Mouse (Mus musculus): ENCODE data around the gene Asic3. TPM values are rescaled to one million over a fixed set of nuclear protein-coding genes. Genes with fewer than 3 reads are reported as not detected.
A peak's percentile ranks its signal among the peaks of the same experiment; 100 is the strongest.
"Not testable (repeated sequence)": the region's sequence is repeated elsewhere in the genome, so short reads cannot be mapped to it uniquely, and the experiment has no call there.

The Asic3 gene
- polyA plus RNA-seq, 1 experiment from 2014 or later, result not detected

DNA sequence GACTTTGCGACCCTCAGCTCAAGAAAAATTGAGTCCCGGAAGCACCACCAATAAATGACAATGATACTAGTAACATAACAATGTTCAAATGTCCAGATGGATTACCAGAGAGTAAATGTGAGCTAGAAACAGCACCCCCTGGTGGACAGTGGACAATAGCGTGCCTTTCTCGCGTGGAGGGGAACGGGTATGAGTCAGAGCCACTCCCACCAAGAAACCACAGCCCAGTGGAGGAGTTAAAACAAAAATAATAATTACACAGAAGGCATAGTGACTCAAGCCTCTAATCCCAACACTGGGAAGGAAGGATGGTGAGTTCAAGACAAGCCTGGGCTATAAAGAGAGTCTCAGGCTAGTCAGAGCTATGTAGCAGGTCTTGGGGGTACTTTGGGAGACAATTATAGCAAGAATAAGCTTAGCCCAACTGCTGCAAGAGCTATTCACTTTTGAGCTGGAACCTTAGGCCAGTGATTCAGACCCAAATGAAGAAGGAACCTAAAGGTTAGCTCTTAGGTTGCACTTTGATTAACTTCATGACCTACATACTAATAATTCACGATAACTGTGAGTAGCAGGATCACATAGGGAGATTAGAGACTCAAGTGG, 19.7 kb upstream of the Asic3 start, which contains the start of gene Abcb8:
Gene Abcb8, plus strand, starts transcription at position 272 of the 606 bp plus-strand sequence.
- 22% methylated on average over 7 of the region's 7 CpGs for WGBS
- Histone ChIP-seq H3K4me3 (ENCODE audit: low read depth, low read length) (peak within 1 kb of the TSS; percentile 54), H3K36me3 (ENCODE audit: control insufficient read depth, insufficient read depth, low read length) (no peaks in the 10 kb centered on the region), H3K4me2 (ENCODE audit: low read length) (peak within 1 kb of the TSS; percentile 59), H3K9me3 (replicated peaks; ENCODE audit: control insufficient read depth, low read length, poor library complexity, severe bottlenecking) (no peaks in the 10 kb centered on the region), H3K9ac (ENCODE audit: low read depth, low read length) (peak within 1 kb of the TSS; percentile 73), H3K4me1 (ENCODE audit: control insufficient read depth, insufficient read depth, low read length) (peaks cover 5% of the 10 kb centered on the region; the same call in 1 of the 2 replicates), H3K27ac (ENCODE audit: low read length) (peak within 1 kb of the TSS; percentile 90), H3K27me3 (ENCODE audit: control insufficient read depth, insufficient read depth, low read depth, low read length) (peaks cover 11% of the 10 kb centered on the region)
- no peak for ATAC-seq

DNA sequence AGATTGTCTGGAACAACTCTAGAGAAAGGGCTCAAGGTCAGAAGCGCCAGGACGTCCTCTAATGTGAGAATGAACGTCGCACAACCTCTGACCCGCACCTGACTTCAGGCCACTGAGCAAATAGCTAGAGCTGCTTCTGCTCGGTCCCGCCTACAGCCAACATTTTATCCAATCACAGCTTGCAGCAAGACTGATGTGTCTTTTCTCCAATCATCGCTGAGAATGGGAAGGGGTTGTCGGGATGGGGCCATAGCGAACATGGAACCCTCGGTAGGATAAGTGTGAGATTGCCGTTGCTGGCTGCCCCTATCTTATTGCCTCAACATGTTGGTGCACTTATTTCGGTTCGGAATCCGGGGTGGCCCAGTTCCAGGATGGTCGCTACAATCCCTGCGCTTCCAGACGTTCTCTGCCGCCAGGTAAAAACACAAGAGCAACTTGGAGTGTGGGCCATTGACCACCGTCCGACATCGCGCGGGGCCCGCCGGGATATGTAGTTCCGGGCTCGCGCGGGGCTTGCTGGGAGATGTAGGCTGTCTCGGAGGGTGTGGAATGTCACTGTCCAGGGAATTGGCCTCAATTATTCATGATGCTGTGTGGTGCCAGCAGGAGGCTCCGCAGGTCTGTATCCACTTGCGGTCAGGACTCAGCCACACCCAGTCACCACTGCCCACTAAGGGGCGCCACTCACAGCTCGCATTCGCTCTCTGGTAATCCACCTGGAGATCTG, 18.9 kb upstream of the Asic3 start:
- Histone ChIP-seq H3K27me3 (ENCODE audit: control insufficient read depth, insufficient read depth, low read depth, low read length) (peaks cover 6% of the 10 kb centered on the region), H3K9ac (ENCODE audit: low read depth, low read length) (peak overlapping the region; percentile 73), H3K36me3 (ENCODE audit: control insufficient read depth, insufficient read depth, low read length) (no peaks in the 10 kb centered on the region), H3K9me3 (replicated peaks; ENCODE audit: control insufficient read depth, low read length, poor library complexity, severe bottlenecking) (no peaks in the 10 kb centered on the region), H3K4me3 (ENCODE audit: low read depth, low read length) (peak overlapping the region; percentile 54), H3K4me2 (ENCODE audit: low read length) (peak overlapping the region; percentile 59), H3K27ac (ENCODE audit: low read length) (peak overlapping the region; percentile 90), H3K4me1 (ENCODE audit: control insufficient read depth, insufficient read depth, low read length) (0 out of 2 replicates have a peak, but pooled peaks cover 4% of the 10 kb centered on the region)
- under 1% methylated on average over 36 of the region's 36 CpGs for WGBS
- ATAC-seq, result peak; percentile 97

DNA sequence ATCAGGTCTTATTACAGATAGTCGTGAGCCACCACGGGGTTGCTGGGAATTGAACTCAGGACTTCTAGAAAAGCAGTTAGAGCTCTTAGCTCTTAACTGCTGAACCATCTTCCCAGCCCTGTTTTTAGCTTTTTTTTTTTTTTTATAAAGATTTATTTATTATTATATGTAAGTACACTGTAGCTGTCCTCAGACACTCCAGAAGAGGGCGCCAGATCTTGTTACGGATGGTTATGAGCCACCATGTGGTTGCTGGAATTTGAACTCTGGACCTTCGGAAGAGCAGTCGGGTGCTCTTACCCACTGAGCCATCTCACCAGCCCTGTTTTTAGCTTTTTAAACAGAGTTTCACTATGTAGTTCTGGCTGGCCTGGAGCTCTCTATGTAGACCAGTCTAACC, 16.9 kb upstream of the Asic3 start:
- ATAC-seq, result not testable (repeated sequence)

DNA sequence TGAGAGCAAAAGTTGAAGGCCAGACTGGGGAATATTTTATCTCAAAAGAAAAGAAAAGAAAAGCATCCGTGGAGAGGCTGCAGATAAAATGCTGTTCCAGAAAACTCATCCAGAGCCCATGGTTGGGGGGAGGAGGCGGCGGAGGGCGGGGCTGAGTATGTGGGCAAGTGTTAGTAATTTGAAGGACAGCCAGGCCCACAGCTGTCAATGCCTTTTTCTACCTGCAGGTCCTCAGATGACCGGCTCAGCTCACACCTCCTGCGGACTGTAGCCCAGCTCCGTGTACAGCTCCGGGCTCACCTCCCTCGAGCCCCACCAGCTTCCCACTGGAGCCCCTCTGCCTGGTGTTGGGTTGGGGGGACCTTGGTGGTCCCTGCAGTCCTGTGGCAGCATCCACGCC, 13.5 kb upstream of the Asic3 start:
- ATAC-seq, result no peak
- H3K4me2 ChIP-seq (ENCODE audit: low read length), result no peak overlapping the region
- WGBS, result 86% methylated on average over 10 of the region's 10 CpGs
- no peak overlapping the region for H3K9ac ChIP-seq (ENCODE audit: low read depth, low read length)
- H3K27me3 ChIP-seq (ENCODE audit: control insufficient read depth, insufficient read depth, low read depth, low read length), result no peaks in the 10 kb centered on the region
- H3K9me3 ChIP-seq (replicated peaks; ENCODE audit: control insufficient read depth, low read length, poor library complexity, severe bottlenecking), result no peaks in the 10 kb centered on the region
- H3K36me3 ChIP-seq (ENCODE audit: control insufficient read depth, insufficient read depth, low read length), result peaks cover 12% of the 10 kb centered on the region
- H3K4me3 ChIP-seq (ENCODE audit: low read depth, low read length), result no peak overlapping the region
- 0 out of 2 replicates have a peak, but pooled peaks cover 4% of the 10 kb centered on the region for H3K4me1 ChIP-seq (ENCODE audit: control insufficient read depth, insufficient read depth, low read length)
- no peak overlapping the region for H3K27ac ChIP-seq (ENCODE audit: low read length)

More for the DNA sequence above, 16.9 kb upstream of the Asic3 start:
- H3K36me3 ChIP-seq (ENCODE audit: control insufficient read depth, insufficient read depth, low read length); H3K4me1 ChIP-seq (ENCODE audit: control insufficient read depth, insufficient read depth, low read length); H3K27me3 ChIP-seq (ENCODE audit: control insufficient read depth, insufficient read depth, low read depth, low read length); H3K9ac ChIP-seq (ENCODE audit: low read depth, low read length); H3K4me3 ChIP-seq (ENCODE audit: low read depth, low read length); H3K4me2 ChIP-seq (ENCODE audit: low read length); H3K27ac ChIP-seq (ENCODE audit: low read length); H3K9me3 ChIP-seq (replicated peaks; ENCODE audit: control insufficient read depth, low read length, poor library complexity, severe bottlenecking): not testable (repeated sequence)
- WGBS, result 92% methylated on average over 6 of the region's 6 CpGs

DNA sequence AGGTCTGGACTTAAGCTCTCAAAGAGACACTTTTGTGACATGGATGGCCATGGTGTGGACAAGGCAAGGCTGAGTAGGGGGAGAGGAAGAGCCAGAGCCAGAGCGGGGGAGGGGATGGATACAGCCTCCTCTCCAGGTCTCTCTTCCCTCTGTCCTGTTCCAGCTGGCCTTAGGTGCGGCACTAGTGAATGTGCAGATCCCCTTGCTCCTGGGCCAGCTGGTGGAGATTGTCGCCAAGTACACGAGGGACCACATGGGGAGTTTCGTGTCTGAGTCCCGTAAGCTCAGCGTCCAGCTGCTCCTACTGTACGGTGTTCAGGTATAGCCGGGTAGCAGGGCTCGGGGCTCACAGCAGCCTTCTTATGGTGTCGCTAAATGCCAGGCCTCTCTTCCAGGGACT, 12.8 kb upstream of the Asic3 start:
- Histone ChIP-seq H3K4me2 (ENCODE audit: low read length) (no peak overlapping the region), H3K9me3 (replicated peaks; ENCODE audit: control insufficient read depth, low read length, poor library complexity, severe bottlenecking) (no peaks in the 10 kb centered on the region), H3K9ac (ENCODE audit: low read depth, low read length) (no peak overlapping the region), H3K27me3 (ENCODE audit: control insufficient read depth, insufficient read depth, low read depth, low read length) (no peaks in the 10 kb centered on the region), H3K27ac (ENCODE audit: low read length) (no peak overlapping the region), H3K36me3 (ENCODE audit: control insufficient read depth, insufficient read depth, low read length) (peaks cover 12% of the 10 kb centered on the region), H3K4me3 (ENCODE audit: low read depth, low read length) (no peak overlapping the region), H3K4me1 (ENCODE audit: control insufficient read depth, insufficient read depth, low read length) (0 out of 2 replicates have a peak, but pooled peaks cover under 1% of the 10 kb centered on the region)
- no peak for ATAC-seq
- 89% methylated on average over 11 of the region's 11 CpGs for WGBS

DNA sequence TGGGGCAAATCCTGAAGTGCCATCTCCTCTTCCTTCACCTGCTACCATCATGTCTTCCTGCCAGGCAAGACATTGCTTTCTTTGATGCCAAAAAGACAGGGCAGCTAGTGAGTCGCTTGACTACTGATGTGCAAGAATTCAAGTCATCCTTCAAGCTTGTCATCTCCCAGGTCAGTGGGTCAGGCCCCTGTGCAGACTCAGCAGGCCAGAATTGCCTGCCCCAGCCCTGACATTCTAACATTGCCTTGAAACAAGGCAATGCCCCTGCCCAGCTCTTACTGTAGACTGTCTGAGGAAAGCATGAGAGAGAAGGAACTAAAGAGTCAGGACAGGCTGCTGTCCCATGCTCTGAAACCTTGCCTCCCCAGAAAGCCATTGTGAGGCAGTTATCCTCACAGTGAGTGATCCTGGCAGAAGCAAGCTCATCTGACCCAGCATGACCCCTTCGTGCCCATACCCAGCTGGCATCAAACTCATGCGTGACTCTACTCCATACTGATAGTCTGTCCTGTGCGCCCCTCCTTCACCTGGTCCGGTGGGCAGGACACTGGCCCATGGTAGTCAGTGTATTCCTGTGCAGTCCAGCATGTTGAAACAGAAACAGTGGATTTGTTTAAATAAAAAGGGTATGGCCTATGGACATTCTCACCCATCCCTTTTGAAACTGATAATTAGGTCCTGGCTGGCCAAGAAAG, 12.1 kb upstream of the Asic3 start:
- Histone ChIP-seq H3K9me3 (replicated peaks; ENCODE audit: control insufficient read depth, low read length, poor library complexity, severe bottlenecking) (no peaks in the 10 kb centered on the region), H3K9ac (ENCODE audit: low read depth, low read length) (no peak overlapping the region), H3K4me3 (ENCODE audit: low read depth, low read length) (no peak overlapping the region), H3K4me1 (ENCODE audit: control insufficient read depth, insufficient read depth, low read length) (no peaks in the 10 kb centered on the region), H3K27ac (ENCODE audit: low read length) (no peak overlapping the region), H3K36me3 (ENCODE audit: control insufficient read depth, insufficient read depth, low read length) (peaks cover 13% of the 10 kb centered on the region), H3K4me2 (ENCODE audit: low read length) (no peak overlapping the region), H3K27me3 (ENCODE audit: control insufficient read depth, insufficient read depth, low read depth, low read length) (no peaks in the 10 kb centered on the region)
- 95% methylated on average over 5 of the region's 5 CpGs for WGBS
- no peak for ATAC-seq

DNA sequence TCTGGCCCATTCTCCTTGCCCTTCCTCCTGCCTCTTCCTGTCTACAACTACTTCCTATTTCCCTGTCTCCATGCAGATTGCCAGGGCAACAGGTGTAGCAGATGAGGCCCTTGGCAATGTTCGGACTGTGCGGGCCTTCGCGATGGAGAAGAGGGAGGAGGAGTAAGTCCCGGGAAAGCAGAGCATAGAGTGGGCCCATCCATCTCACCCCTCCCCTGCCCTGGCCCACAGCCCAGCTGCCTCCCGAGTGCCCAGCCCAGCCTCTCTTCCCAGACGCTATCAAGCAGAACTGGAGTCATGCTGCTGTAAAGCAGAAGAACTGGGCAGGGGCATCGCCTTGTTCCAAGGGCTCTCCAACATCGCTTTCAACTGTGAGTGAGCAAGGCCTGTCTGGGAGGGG, 11.2 kb upstream of the Asic3 start:
- H3K4me2 ChIP-seq (ENCODE audit: low read length), result no peak overlapping the region
- no peak overlapping the region for H3K27ac ChIP-seq (ENCODE audit: low read length)
- H3K4me3 ChIP-seq (ENCODE audit: low read depth, low read length), result no peak overlapping the region
- H3K9me3 ChIP-seq (replicated peaks; ENCODE audit: control insufficient read depth, low read length, poor library complexity, severe bottlenecking), result no peaks in the 10 kb centered on the region
- peaks cover 16% of the 10 kb centered on the region for H3K36me3 ChIP-seq (ENCODE audit: control insufficient read depth, insufficient read depth, low read length)
- WGBS, result 71% methylated on average over 9 of the region's 9 CpGs
- H3K4me1 ChIP-seq (ENCODE audit: control insufficient read depth, insufficient read depth, low read length), result no peaks in the 10 kb centered on the region
- no peak for ATAC-seq
- no peaks in the 10 kb centered on the region for H3K27me3 ChIP-seq (ENCODE audit: control insufficient read depth, insufficient read depth, low read depth, low read length)
- no peak overlapping the region for H3K9ac ChIP-seq (ENCODE audit: low read depth, low read length)

DNA sequence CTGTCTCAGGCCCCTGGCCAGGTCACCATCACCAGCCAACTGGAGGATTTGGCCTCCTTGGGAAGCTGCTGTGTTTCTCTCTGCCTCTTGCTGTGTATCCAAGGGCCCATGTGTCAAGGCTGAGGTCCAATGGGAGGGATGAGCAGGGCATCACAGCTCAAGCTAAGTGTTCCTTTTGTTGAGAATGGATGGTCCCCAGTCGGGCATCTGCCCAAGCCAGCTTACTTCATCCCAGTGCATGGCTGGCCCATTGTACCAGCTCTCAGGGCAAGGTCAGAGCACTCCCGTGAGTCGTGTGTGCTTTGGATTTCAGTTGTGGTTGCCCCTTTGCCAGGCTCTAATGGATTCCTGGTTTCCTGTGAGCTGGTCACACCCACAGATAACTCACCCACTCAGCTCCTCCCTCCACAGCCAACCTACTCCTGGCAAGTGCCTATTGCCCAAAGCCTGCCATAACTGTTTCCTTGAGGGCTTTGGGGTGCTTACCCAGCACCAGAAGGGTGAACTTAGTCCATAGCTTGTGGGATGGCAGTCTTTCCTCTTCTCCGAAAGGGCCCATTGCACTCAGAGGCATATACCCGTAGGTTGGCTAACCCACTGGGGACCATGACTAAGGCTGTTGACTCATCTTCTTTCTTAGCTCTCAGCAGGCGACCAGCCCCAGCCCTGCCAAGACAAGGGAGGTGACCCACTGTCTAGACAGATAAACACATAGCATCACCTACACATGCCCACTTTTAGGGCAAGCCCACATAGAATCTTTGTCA, 8.4 kb upstream of the Asic3 start:
- H3K36me3 ChIP-seq (ENCODE audit: control insufficient read depth, insufficient read depth, low read length), result peaks cover 19% of the 10 kb centered on the region
- no peak for ATAC-seq

More for the DNA sequence above, 8.4 kb upstream of the Asic3 start:
- Histone ChIP-seq H3K4me3 (ENCODE audit: low read depth, low read length) (no peak overlapping the region), H3K9me3 (replicated peaks; ENCODE audit: control insufficient read depth, low read length, poor library complexity, severe bottlenecking) (no peaks in the 10 kb centered on the region), H3K9ac (ENCODE audit: low read depth, low read length) (no peak overlapping the region), H3K27me3 (ENCODE audit: control insufficient read depth, insufficient read depth, low read depth, low read length) (no peaks in the 10 kb centered on the region), H3K4me1 (ENCODE audit: control insufficient read depth, insufficient read depth, low read length) (no peaks in the 10 kb centered on the region), H3K27ac (ENCODE audit: low read length) (no peak overlapping the region), H3K4me2 (ENCODE audit: low read length) (no peak overlapping the region)
- WGBS, result 79% methylated on average over 6 of the region's 6 CpGs
